Mouse (Mus musculus): ENCODE measurements around the gene Psmb2. TPM values are rescaled to one million over a fixed set of nuclear protein-coding genes. Genes with fewer than 3 reads are reported as not detected.

Gene Psmb2
- total and polyA plus RNA-seq, 3 experiments: 179 to 269 (median 199) TPM

DNA sequence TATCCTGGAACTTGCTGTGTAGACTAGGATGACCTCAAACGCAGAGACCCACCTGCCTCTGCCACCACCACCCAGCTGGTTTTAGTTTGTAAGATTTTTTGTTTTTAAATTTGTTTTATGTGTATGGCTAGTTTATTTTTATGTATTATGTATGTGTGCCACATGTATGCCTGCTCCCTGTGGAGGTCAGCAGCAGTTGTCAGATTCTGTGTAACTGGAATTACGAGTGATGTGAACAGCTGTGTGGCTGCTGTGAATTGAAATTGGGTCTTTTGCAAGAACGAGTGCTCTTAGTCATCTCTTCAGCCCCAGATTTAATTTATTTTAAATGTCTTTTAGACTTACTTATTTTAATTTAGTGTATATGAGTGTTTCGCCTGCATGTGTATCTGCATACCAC lies 19.5 kb downstream of the Psmb2 start:
- H3K4me1 ChIP-seq (ENCODE audit: insufficient read depth, low read depth, low read length): peaks cover 9% of the 10 kb centered on the region
- no peak for TF ChIP-seq CTCF (IDR thresholded peaks at IDR 0.05; ENCODE audit: low read depth, low read length)
- TF ChIP-seq POLR2AphosphoS5 (IDR thresholded peaks at IDR 0.05; ENCODE audit: insufficient replicate concordance, low read depth, low read length): no peak
- TF ChIP-seq GATA2 (IDR thresholded peaks at IDR 0.05; ENCODE audit: borderline replicate concordance, low read depth, low read length): no peak
- no peak for TF ChIP-seq TAL1 (conservative IDR thresholded peaks at IDR 0.05; ENCODE audit: low read depth, low read length)
- TF ChIP-seq GATA1 (IDR thresholded peaks at IDR 0.05; ENCODE audit: borderline replicate concordance, low read length): no peak
- ATAC-seq (ENCODE audit: extremely low read depth, insufficient number of reproducible peaks, low FRiP score, poor library complexity, severe bottlenecking) (no peak), DNase-seq (ENCODE audit: low spot score) (no peak)
- H3K9me3 ChIP-seq (replicated peaks): no peaks in the 10 kb centered on the region
- peaks cover 88% of the 10 kb centered on the region for H3K36me3 ChIP-seq (replicated peaks)
- no peaks in the 10 kb centered on the region for H3K27me3 ChIP-seq (ENCODE audit: insufficient read depth, low read length)
- no peak overlapping the region for H3K4me3 ChIP-seq (ENCODE audit: low read depth, low read length)

DNA sequence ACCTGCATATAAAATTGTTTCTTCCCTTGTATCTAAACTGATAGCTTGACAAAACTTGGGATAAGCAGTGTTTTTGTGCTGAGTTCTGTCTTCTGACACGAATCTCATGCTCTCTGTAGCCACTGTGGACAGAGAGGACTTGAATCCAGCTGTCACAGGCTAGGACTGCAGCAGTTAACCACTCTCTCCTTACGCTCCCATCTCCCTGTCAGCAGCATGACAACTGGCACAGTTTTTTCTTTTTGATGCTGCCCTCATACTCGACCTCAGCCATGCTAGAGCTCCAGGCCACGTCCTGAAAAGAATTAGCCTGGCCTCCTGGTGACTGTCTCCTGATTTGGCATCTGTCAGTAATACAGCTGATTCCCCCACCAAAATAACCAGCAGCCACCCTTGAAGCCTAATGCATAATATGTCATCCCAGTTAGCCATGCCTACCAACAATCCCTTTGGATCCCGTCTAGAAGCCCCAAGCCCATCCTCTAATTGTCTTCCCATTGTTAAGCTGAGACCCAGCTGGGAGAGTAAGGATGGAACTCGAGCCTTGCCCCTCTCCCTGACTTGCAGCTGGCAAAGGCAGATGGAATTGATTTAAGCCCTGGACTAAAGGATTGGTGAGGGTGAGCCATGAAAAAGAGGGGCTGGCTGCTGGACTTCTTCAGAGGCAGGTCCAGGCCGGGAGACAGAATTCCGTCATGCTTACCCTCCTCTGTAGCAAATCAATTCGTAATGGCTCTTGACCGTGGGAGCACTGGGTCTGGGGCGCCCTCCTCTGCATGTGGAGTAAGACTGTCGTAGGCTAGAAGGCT lies 29.4 kb downstream of the Psmb2 start:
- Histone ChIP-seq H3K36me3 (replicated peaks) (peaks cover 96% of the 10 kb centered on the region), H3K4me1 (ENCODE audit: insufficient read depth, low read depth, low read length) (no peaks in the 10 kb centered on the region)
- TF ChIP-seq POLR2AphosphoS5 (IDR thresholded peaks at IDR 0.05; ENCODE audit: insufficient replicate concordance, low read depth, low read length): no peak
- TF ChIP-seq CTCF (IDR thresholded peaks at IDR 0.05; ENCODE audit: low read depth, low read length): no peak
- TF ChIP-seq GATA2 (IDR thresholded peaks at IDR 0.05; ENCODE audit: borderline replicate concordance, low read depth, low read length): no peak
- TF ChIP-seq GATA1 (IDR thresholded peaks at IDR 0.05; ENCODE audit: borderline replicate concordance, low read length): no peak
- no peak for TF ChIP-seq TAL1 (conservative IDR thresholded peaks at IDR 0.05; ENCODE audit: low read depth, low read length)

GRCm38 (mm10) chr4:126707439-126707826 lies 30.0 kb downstream of the Psmb2 start:
- Histone ChIP-seq H3K4me1 (ENCODE audit: insufficient read depth, low read depth, low read length) (no peaks in the 10 kb centered on the region), H3K4me3 (ENCODE audit: low read depth, low read length) (no peak overlapping the region), H3K9me3 (replicated peaks) (no peaks in the 10 kb centered on the region), H3K27me3 (ENCODE audit: insufficient read depth, low read length) (no peaks in the 10 kb centered on the region), H3K36me3 (replicated peaks) (peaks cover 96% of the 10 kb centered on the region)
- DNase-seq (ENCODE audit: low spot score) (no peak), ATAC-seq (ENCODE audit: extremely low read depth, insufficient number of reproducible peaks, low FRiP score, poor library complexity, severe bottlenecking) (no peak)
- TF ChIP-seq TAL1 (conservative IDR thresholded peaks at IDR 0.05; ENCODE audit: low read depth, low read length): no peak
- no peak for TF ChIP-seq GATA1 (IDR thresholded peaks at IDR 0.05; ENCODE audit: borderline replicate concordance, low read length)
- TF ChIP-seq CTCF (IDR thresholded peaks at IDR 0.05; ENCODE audit: low read depth, low read length): no peak
- TF ChIP-seq GATA2 (IDR thresholded peaks at IDR 0.05; ENCODE audit: borderline replicate concordance, low read depth, low read length): no peak
- TF ChIP-seq POLR2AphosphoS5 (IDR thresholded peaks at IDR 0.05; ENCODE audit: insufficient replicate concordance, low read depth, low read length): no peak

More for the DNA sequence above, 29.4 kb downstream of the Psmb2 start:
- no peaks in the 10 kb centered on the region for H3K9me3 ChIP-seq (replicated peaks)
- H3K4me3 ChIP-seq (ENCODE audit: low read depth, low read length): no peak overlapping the region
- no peaks in the 10 kb centered on the region for H3K27me3 ChIP-seq (ENCODE audit: insufficient read depth, low read length)
- ATAC-seq (ENCODE audit: extremely low read depth, insufficient number of reproducible peaks, low FRiP score, poor library complexity, severe bottlenecking) (no peak), DNase-seq (ENCODE audit: low spot score) (no peak)

DNA sequence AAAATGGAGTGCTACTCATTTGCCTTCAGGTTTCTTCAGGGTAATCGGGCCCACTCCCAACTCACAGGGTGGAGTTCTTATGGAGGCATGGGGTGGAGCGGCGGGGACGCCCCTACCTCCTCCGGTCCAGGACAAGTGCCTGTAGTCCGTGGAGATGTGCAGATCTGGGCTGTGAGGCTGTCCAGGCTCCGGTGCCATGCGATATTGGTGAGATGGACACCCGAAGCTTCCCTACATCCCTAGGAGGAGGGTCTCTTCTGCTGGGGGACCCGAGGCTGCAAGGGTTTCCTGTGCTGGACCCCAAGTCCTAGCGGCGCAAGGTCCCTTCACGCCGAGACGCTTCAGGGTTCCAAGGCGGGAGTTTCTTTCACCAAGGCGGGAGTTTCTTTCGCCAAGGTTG lies 54.7 kb downstream of the Psmb2 start:
- H3K36me3 ChIP-seq (replicated peaks): no peaks in the 10 kb centered on the region
- no peak overlapping the region for H3K4me3 ChIP-seq (ENCODE audit: low read depth, low read length)
- peaks cover 2% of the 10 kb centered on the region; the same call in 1 of the 2 replicates for H3K4me1 ChIP-seq (ENCODE audit: insufficient read depth, low read depth, low read length)
- ATAC-seq (ENCODE audit: extremely low read depth, insufficient number of reproducible peaks, low FRiP score, poor library complexity, severe bottlenecking): no peak
- no peak for TF ChIP-seq POLR2AphosphoS5 (IDR thresholded peaks at IDR 0.05; ENCODE audit: insufficient replicate concordance, low read depth, low read length)
- no peak for TF ChIP-seq GATA2 (IDR thresholded peaks at IDR 0.05; ENCODE audit: borderline replicate concordance, low read depth, low read length)
- no peak for TF ChIP-seq TAL1 (conservative IDR thresholded peaks at IDR 0.05; ENCODE audit: low read depth, low read length)
- no peak for TF ChIP-seq GATA1 (IDR thresholded peaks at IDR 0.05; ENCODE audit: borderline replicate concordance, low read length)
- no peak for TF ChIP-seq CTCF (IDR thresholded peaks at IDR 0.05; ENCODE audit: low read depth, low read length)
- peaks cover 30% of the 10 kb centered on the region for H3K27me3 ChIP-seq (ENCODE audit: insufficient read depth, low read length)
- no peak for DNase-seq (ENCODE audit: low spot score)
- peaks cover 14% of the 10 kb centered on the region for H3K9me3 ChIP-seq (replicated peaks)

DNA sequence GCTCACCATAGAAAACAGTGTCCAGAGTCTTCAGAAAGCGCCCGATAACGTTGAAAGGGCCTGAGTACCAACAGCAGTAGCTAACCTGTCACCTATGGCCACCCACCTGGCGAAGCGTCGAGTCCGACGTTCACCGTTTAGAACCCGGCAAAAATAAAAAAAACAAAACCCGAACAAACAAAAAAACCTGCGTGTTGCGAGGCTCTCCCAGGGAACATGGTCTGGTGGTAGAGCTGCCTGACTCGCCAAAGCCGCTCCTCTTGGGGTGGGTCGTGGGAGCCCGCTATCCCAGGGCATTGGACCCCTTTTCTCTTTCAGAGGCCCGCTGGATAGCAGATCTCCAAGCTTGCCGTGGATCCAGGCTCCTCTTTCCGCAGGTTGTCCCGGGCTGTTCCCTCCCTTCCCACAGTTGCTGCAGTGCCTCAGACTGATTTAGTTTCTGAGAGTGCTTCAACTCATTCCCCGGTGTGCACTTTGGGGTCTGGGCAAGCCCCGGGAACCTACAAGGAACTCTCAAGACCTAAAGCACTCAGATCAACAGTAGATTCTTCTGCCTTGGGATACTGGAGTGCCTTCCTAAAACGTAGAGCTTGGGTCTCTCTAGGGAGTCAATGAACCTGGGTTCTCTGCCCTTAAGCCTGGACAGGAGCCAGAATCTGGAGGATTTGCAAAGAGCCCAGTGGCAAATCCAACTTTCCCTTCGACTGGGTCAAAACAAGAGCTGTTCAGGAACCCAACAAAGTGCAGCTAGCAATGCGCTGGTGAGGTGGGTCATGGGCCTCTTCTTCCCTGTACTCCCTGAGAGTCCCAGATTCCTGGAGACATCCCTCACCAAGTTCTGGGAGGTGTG lies 55.3 kb downstream of the Psmb2 start:
- Histone ChIP-seq H3K9me3 (replicated peaks) (peaks cover 14% of the 10 kb centered on the region), H3K36me3 (replicated peaks) (no peaks in the 10 kb centered on the region), H3K27me3 (ENCODE audit: insufficient read depth, low read length) (peaks cover 30% of the 10 kb centered on the region), H3K4me1 (ENCODE audit: insufficient read depth, low read depth, low read length) (peaks cover 2% of the 10 kb centered on the region; the same call in 1 of the 2 replicates), H3K4me3 (ENCODE audit: low read depth, low read length) (no peak overlapping the region)
- DNase-seq (ENCODE audit: low spot score): no peak
- no peak for ATAC-seq (ENCODE audit: extremely low read depth, insufficient number of reproducible peaks, low FRiP score, poor library complexity, severe bottlenecking)
- no peak for TF ChIP-seq POLR2AphosphoS5 (IDR thresholded peaks at IDR 0.05; ENCODE audit: insufficient replicate concordance, low read depth, low read length)

- Histone ChIP-seq H3K27me3 (ENCODE audit: insufficient read depth, low read length) (peaks cover 32% of the 10 kb centered on the region), H3K4me3 (ENCODE audit: low read depth, low read length) (no peak overlapping the region)
- TF ChIP-seq GATA2 (IDR thresholded peaks at IDR 0.05; ENCODE audit: borderline replicate concordance, low read depth, low read length) (no peak), CTCF (IDR thresholded peaks at IDR 0.05; ENCODE audit: low read depth, low read length) (no peak), GATA1 (IDR thresholded peaks at IDR 0.05; ENCODE audit: borderline replicate concordance, low read length) (no peak), TAL1 (conservative IDR thresholded peaks at IDR 0.05; ENCODE audit: low read depth, low read length) (no peak), POLR2AphosphoS5 (IDR thresholded peaks at IDR 0.05; ENCODE audit: insufficient replicate concordance, low read depth, low read length) (no peak)
Observed at GRCm38 (mm10) chr4:126734001-126734603, 56.7 kb downstream of the Psmb2 start.

More at GRCm38 (mm10) chr4:126734001-126734603, 56.7 kb downstream of the Psmb2 start:
- H3K36me3 ChIP-seq (replicated peaks): no peaks in the 10 kb centered on the region
- H3K9me3 ChIP-seq (replicated peaks): peaks cover 14% of the 10 kb centered on the region
- no peak for ATAC-seq (ENCODE audit: extremely low read depth, insufficient number of reproducible peaks, low FRiP score, poor library complexity, severe bottlenecking)
- H3K4me1 ChIP-seq (ENCODE audit: insufficient read depth, low read depth, low read length): no peaks in the 10 kb centered on the region
- no peak for DNase-seq (ENCODE audit: low spot score)

All from G1E (cell line).